Mouse (Mus musculus) erythroblast, adult 5-6 weeks (primary cell): ENCODE measurements at regions not wholly inside any gene's neighbourhood (a gene's known extent, or its start where the extent isn't known, plus 50 kb on each side); places are given as distances from the start of the nearest gene placed in this dataset.

ENCODE experiments used
- ATAC-seq: replicated peaks from 2 replicates; pipeline ENCODE4 v1.8.0; 2016; ENCODE audit warnings: moderate number of reproducible peaks, mild to moderate bottlenecking, moderate TSS enrichment, inconsistent platforms; ENCODE audit not compliant: poor library complexity, low FRiP score, severe bottlenecking

DNA sequence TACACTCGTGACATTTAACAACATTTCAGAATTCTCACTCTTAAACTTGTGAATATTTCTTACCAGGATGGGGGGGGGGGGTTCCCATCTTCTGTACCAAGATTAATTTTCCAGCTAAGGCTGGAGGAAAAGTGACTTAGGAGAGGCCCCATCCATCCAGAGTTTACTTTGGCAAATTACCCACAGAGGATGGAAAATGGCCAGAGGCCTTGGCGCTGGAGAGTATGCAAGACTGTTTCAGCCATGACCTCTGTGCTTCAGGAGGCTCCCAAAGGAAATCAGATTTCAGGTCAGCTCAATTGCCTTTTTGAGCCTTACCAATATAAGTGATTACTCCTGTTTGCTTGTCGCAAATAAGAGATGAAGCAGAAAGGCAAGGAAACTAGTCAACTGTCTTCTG lies 143.4 kb upstream of the F930015N05Rik start:
- ATAC-seq, result no peak

DNA sequence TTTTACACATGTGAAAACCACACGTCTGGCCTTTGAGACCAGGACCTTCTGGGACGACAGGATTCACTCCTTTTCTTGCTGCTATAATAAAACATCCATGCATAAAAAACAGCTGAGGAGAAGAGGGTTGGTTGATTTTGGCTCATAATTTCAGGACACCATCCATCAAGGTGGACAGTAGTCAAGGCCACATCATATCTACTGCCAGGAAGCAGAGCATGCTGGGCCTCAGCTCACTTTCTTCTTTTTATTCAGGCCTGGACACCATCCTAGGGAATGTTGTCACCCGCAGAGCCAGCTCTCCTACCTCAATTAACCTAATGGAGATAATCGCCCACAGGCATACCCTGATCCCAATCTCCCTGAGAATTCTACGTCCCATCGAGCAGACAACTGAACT lies 149.6 kb upstream of the F930015N05Rik start:
- no peak for ATAC-seq

DNA sequence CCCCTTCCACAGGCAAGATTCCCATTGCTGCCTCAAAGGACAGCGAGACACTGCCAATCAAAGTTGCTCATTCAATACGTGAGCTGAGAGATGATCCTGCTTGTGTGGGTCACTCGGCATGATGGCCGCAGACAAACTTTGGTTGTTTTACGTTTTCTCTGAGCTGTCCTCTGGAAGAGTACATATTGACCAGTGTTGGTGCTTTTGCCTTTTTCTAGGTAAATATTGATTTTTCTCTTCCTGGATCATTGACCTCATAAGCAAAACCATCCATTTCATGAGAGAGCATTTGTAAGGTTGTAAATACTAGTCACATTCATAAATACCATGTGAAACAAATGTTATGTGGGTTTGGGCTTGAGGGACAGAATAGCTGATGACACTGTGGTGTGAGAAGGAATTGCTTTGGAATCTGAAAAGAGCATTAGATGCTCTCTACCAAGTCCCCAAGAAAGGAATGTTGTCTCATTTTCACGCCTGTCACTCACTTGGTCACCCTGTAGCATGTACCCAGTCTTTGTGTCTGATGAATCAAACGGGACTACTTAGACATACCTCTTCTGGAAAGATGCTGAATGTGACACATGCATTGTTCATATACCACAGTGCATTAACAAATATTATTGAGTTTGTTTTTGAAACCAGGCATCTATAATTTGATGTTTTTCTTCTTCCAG lies 150.7 kb upstream of the F930015N05Rik start:
- ATAC-seq, result no peak

DNA sequence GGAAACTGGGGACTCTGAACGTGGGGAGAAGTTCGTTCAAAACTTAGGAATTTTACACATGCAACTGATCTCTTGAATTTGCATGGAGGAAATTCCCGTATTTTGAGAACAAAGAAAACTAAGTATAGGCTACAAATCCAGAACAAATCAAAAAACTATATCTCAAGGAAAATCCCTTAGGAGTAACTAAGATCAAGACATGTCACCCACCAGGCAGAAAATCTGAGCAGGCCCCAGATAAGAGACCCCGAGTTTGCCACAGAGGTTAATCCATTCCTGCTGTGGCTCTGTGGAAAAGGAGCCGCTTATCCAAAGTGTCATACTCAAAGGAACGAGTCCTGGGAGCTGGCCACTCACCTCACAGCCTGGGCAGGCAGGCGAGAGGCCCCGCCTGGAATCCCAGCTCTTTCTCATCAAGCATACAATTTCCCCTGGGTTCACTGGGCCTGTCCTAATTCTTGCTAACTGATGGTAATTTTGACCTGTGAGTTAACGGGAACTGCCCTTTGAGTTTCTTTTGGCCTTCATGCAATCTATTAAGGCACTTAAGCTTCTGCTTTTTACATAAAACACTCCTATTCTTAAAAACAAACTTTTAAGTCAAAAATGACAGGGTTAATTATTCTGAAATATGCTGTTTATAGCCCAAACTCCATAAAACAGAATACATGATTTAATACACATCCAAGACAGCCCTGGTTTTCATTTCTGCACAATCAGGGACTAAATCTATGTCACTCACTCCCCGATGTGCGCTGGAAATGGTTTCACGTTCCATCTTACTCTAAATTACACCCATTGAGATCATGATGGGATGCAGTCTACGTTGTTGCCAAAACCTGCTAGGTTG lies 151.5 kb upstream of the F930015N05Rik start:
- no peak for ATAC-seq

DNA sequence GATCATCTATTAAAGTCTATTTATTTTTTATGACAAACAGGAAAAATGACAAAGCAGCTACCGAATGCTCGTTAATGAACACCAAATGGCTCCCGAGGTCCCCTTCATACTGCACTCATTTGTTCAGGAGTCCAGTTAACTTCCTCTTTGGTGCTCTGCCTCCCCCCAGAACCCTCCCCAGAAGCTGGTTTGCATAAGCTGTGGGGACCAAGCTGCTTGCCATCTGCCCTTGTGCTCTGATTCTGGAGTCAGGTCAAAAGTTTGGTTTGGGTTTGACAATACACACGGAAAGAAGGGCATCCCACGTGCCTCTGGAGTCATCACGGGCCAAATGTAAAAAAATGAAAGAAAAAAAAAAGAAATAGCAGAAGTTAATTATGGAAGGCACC lies 152.1 kb upstream of the F930015N05Rik start:
- ATAC-seq, result no peak

DNA sequence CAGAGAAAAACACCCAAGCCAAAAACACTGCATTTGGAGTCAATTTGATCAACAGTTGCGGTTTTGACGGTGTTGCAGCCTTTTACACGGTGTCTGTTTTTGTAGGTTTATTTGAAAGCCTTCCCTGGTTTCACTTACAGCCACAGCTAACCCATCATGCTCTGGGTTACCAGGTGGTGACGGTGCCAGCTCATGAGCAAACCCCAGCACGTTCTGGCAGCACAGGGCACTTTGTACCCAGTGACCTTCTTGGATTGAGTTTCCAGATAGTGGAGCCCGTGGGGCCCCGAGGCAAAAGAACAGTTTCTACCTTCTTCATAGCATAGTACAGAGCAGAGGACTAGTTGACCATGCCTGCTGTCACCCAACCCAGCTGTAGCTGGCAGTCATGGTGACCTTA lies 152.6 kb upstream of the F930015N05Rik start:
- no peak for ATAC-seq

DNA sequence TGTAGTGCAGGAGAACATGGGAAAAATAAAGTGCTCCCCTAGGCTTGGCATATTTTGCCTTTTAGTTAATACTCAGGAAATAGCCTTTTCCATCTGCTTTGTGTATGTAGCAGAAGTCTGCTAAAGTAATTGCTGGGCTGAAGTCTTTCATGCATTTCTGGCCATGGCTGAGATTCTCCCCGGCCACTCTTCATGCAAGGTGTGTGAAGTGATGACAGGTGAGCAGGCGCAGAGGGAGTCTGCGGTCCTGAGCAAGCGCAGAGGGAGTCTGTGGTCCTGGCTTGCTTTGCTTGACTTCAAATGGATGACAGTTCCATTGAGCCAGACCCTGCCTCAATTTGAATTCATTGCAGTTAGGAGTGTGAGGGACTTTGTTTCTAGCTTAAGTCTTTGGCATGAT lies 153.6 kb upstream of the F930015N05Rik start:
- no peak for ATAC-seq

DNA sequence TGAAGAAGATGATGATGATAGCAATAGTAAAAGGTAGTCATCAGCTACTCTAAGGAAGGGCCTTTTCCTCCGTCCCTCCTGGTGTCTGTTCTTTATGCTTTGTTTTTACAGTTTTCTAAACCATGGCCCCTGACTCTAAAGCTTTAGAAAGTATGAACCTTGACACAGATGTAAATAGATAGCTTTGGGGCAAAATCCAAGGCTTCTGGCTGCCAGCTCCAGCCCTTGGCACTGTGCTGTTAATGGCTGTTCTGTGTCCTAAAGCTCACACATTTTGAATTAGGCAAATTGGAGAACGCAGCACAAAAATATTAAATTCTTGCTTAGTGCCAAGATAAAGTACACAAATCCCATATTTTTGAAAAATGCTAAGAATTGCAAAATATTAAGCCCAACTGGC lies 155.8 kb upstream of the F930015N05Rik start:
- ATAC-seq, result no peak

DNA sequence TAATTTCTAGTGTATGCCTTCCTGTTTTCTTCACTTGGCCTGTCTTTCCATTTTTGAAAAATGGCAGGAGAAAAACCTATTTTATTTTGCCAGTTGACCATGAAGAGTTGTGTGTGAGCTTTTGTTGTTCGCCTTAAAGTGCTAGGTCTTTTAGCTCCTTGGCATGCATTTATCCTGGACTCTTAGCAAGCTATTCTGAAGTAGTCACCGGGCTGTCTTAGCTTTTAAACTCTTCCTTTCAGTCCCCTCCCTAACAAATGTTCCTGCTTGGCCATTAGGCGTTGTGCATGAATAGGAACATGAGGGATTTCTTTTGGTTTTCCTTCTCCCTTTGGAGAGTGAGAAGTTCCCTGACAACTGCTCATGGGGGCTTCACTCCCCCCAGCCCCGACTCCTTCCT lies 160.9 kb upstream of the F930015N05Rik start:
- no peak for ATAC-seq

DNA sequence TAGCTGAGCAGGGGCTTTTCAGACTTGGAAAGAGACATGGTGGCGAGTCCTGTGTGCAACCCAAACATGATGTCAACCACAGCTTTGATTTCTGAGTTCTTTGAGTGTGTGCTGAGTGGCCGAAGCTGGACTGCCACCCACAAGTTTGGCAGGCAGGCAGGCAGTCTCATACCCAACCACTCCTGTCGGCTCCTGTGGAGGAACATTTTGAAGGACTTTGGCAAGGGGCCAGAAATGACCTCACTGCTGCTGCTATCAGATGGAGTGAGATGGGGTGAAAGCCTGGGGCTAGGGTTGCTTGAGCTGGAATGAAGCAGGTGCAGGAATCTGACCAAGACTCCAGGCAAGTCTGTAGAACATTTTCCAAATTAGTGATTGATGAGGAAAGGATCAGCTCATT lies 162.7 kb upstream of the F930015N05Rik start:
- no peak for ATAC-seq

DNA sequence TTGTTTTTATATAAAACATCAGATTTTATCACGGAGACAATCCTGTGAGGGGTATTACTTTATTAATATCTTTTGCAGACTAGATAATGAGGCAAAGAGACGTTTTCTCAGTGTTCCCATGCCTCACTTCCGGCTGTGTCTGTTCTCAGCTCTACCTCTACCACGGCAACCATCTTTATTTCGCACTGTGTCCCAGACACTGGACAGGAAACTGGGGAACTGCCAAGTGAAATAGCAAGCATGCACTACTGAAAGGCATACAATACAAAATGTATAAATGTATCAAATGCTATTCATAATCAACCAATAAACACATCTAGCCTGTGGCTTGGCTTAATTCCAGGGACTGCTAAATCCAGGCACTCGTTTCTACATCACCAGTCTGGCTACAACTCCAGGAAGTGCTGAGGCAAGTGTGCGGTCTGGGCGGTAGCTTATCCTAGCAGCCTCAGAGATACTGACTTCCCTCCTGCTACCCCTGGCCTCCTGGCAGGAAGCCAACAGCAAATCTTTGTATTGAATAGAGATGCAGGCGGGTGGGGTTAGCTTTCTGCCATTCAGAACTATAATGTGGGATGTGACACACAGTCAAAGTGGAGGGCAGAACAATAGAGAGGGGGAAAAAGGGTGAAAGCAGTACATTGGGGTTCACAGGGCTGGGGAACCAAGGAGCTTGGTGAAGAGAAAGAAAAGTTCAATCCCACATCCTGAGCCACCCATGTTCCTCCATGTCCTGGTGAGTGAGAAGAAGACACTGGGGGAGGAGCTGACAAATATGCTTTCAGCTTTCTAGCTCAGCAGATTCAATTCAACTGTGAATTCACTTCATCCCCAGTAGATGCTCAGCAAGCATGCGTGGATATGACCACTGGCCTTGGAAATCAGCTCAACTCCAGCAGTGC lies 164.0 kb upstream of the F930015N05Rik start:
- ATAC-seq, result no peak

DNA sequence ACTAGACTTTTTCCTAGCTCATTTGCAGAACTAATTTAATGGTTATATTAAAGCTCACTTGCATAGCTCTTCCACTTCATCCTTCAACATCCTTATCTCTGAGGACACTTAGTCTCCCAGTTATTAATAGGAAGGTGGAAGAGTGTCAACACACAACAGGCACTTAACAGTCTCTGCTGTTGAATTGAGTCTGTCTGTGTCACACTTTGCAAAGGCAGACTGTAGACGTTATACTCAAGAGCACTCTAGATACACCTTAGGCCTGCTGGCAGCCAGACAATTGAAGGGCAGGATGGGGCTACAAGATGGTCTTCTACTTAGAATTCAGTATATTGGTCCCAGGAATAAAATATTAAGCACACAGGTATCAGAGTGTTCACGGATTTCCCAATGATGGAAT lies 172.6 kb upstream of the F930015N05Rik start:
- ATAC-seq, result no peak

DNA sequence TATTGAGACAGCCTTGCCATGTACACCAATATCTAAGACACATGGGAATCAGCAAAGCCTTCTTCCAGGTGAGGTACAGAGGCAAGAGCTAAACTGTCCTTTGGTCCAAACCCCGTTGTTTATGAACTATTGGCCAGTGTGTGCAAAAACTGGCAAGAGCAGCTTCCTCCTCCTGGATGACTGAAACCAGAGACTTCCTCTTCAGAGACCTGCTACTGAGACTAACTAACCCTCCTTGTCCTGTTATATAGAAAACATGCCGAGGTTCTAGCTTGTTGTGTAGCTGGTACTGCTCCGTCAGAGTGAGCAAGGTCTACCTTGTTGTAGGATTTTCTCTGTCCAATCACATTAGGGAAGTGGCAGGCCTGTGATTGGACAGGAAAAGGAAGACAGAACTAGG lies 174.3 kb upstream of the F930015N05Rik start:
- no peak for ATAC-seq

DNA sequence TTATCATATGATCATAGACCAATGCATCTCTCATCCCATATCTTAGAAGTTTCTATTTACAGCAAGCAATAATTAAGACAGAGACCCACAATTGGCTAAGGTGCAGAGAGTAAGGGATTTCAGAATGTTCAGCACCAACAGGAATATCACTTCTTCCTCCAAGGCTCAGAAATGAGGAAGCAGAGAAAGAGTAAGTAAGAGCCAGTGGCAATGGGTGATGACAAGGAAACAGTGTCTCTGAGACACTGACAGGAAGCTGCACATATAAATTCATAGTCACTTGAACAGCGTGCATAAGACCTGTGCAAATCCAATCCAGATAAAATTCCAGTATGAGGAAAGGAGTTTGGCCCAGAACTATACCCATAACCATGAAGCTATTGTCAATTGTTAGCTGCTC lies 178.7 kb upstream of the F930015N05Rik start:
- no peak for ATAC-seq

DNA sequence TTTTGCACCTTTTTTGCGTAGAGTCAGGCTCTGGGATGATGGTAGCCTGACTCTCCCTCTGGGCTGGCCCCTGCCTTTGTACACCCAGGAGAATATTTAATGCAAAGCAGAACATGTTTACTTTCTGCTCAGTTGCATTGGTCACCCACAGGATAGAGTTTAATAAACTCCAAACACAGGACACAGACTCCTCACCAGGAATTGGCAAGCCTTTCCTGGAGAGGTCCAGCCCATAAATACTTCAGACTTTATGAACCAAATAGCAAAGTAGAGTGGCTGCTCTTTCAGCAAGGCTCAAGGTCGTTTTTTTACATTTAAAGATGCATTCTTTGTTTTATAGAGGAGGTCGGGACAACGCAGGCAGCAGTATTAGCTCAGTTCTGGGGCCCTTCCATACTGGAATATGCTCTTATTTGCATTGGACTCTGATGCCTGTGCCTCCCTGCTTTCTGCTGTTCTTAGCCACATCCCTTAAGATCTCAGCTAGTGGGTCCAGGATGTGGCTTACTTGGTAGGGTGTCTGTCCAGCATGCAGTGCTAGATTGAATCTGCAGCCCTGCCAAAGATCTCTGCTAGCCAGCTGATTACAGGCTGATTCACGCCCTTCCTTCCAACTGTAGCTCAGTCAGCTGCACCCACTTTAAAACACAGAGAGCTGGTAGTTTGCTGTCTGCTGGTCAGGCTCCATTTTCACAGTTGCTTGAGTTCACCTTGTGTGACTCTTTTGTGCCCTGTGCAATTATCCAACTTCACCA lies 182.4 kb upstream of the F930015N05Rik start:
- no peak for ATAC-seq

DNA sequence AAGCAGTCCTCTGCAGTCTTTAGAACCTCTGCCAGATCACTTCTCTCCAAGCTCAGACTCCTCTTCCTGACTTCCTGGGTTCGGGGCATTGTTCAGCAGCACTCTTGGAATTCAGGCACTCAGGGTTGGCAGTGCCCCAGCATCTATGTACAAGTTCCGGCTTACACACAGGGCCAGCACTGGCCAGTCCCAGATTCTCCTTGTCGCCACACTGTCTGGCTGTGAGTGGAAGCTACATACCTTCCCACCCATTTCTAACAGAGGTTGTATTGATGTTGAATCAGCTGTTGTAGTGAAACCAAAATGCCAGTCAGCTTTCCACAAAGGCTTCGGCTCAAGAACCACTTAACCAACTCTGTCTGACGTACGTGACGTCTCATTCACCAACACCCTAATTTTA lies 190.7 kb upstream of the F930015N05Rik start:
- ATAC-seq, result no peak

DNA sequence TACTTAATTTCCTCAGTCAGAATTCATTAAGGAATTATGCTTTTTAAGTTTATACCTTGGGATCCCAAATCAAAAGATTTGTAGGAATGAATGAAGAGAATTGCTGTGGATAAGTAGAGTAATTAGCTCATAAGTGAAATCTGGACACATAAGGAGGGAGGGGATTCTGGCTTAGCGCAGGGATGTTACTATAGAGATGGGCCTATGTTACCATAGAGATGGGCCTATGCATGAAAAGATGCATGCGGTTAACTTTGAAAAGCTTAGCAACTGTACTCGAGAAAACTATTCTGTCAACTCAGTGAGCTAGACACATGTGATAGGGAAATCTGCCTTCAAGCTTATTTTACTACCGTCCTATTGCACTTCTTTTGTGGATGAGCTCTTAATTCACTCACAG lies 204.5 kb upstream of the F930015N05Rik start:
- no peak for ATAC-seq

DNA sequence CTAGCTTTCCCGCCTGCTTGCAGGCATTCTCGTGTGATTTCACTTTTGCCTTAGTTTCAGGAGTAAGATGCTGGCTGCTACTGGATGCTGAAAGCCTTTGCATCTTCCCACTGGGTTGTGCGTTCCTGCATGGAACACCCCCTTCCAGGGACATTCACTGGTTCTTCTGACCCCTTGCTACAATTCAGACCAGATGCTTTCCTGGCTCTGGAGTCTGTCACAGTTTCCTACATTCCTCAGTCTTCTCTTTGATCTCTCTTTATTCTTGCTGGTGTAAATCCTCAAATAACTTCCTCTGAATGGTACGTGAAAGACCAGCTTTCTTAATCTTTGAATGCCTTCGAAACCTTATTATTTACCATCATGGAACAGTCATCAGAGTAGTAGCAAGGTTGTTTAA lies 206.7 kb upstream of the F930015N05Rik start:
- ATAC-seq, result no peak

DNA sequence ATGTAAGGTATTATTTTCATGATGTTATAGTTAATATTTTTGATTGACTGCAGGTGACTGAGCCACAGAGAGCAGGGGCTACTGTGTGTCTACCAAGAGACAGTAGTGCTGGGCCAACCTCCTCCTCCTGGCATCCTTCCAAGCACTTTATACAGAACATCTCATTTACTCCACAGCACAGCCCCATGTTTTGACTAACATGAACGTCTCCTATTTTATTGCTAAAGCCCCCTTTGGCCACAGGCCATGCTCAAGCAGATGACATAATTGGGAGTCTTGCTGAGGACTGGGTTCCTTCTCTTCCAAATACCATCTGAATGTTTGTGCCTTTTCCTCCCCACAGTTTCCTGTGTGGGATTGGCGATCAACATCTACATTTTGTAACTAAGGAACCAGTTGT lies 211.5 kb upstream of the F930015N05Rik start:
- ATAC-seq, result no peak
